Mouse (Mus musculus) liver, postnatal 0 days (tissue): ENCODE measurements around the gene Fzd1. TPM values are rescaled to one million over a fixed set of nuclear protein-coding genes. Genes with fewer than 3 reads are reported as not detected.

Experiments
- ATAC-seq: fragments of 200-750 bp; cut with Nextera tagmentation; 2 replicates; pipeline ENCODE4 v1.8.0; 2017; ENCODE audit warnings: mild to moderate bottlenecking, moderate library complexity
- DNase-seq: peaks from one replicate; pipeline ENCODE4 v3.0.0-alpha.2; 2016
- H3K27ac ChIP-seq: fragments of 300-500 bp; sonication (generic); 2 replicates; pipeline ENCODE4 v1.5.1; 2014; ENCODE audit warnings: antibody characterized with exemption, moderate library complexity, mild to moderate bottlenecking, low read depth
- H3K27me3 ChIP-seq: fragments of 300-500 bp; sonication (generic); 2 replicates; pipeline ENCODE4 v1.6.1; 2014; ENCODE audit warnings: low read length, control low read depth, mixed read lengths; ENCODE audit not compliant: insufficient read depth
- H3K36me3 ChIP-seq: fragments of 300-500 bp; sonication (generic); replicated peaks from 2 replicates; pipeline ENCODE4 v1.6.1; 2014; ENCODE audit warnings: mild to moderate bottlenecking, control low read depth, low read length, moderate library complexity, mixed read lengths; ENCODE audit not compliant: insufficient read depth
- H3K4me1 ChIP-seq: fragments of 300-500 bp; sonication (generic); 2 replicates; pipeline ENCODE4 v1.6.1; 2014; ENCODE audit warnings: antibody characterized with exemption, mild to moderate bottlenecking, control low read depth; ENCODE audit not compliant: insufficient read depth
- H3K4me2 ChIP-seq: fragments of 300-500 bp; sonication (generic); 2 replicates; pipeline ENCODE4 v1.6.1; 2014; ENCODE audit warnings: low read depth, mild to moderate bottlenecking, low read length, moderate library complexity, mixed read lengths
- H3K4me3 ChIP-seq: fragments of 300-500 bp; sonication (generic); 2 replicates; pipeline ENCODE4 v1.5.1; 2014; ENCODE audit warnings: low read depth, low read length
- H3K9ac ChIP-seq: fragments of 300-500 bp; sonication (generic); replicated peaks from 2 replicates; pipeline ENCODE4 v1.6.1; 2014; ENCODE audit warnings: mild to moderate bottlenecking, moderate library complexity
- H3K9me3 ChIP-seq: fragments of 300-500 bp; sonication (generic); 2 replicates; pipeline ENCODE4 v1.6.1; 2016; ENCODE audit warnings: mild to moderate bottlenecking, control low read depth, low read length, mixed read lengths
- CTCF ChIP-seq: sonication (generic); IDR thresholded peaks from 2 replicates; pipeline ENCODE4 v1.5.1; 2016; ENCODE audit warnings: antibody characterized with exemption, low read depth
- EP300 ChIP-seq: IDR thresholded peaks from 2 replicates; pipeline ENCODE4 v1.6.1; 2016; ENCODE audit warnings: antibody characterized with exemption, low read depth, mild to moderate bottlenecking
- WGBS: fragments of 180-500 bp; shearing (Covaris S2); extraction: QIAGEN DNeasy Blood & Tissue Kit; methylation state at CpG from one replicate; pipeline ENCODE4 v1.1.7; 2014; ENCODE audit not compliant: insufficient replicate concordance; 5-methylcytosine and 5-hydroxymethylcytosine counted together
- microRNA-seq: library from miRNA; unstranded; fragments of <30 nt; microRNA quantifications from one replicate; pipeline ENCODE4, GENCODE M21; 2016
- polyA plus RNA-seq: library from polyadenylated mRNA; unstranded; fragments of >200 nt; fragmentation: Nextera tagmentation; extraction: Ambion mirVana; gene quantifications from 2 replicates; pipeline ENCODE4 v1.2.1, GENCODE M21; 2015

Fzd1 gene
- polyA plus RNA-seq, 1 experiment from 2014 or later: 2.9 TPM

- no peaks in the 10 kb centered on the region for H3K27me3 ChIP-seq
- H3K4me3 ChIP-seq: no peak overlapping the region
- DNase-seq (peak; percentile 16), ATAC-seq (peak; percentile 92)
- no peaks in the 10 kb centered on the region for H3K36me3 ChIP-seq
- H3K4me1 ChIP-seq: no peaks in the 10 kb centered on the region
- no peak overlapping the region for H3K27ac ChIP-seq
- WGBS: 45% methylated on average over 10 of the region's 10 CpGs
- H3K9me3 ChIP-seq: no peaks in the 10 kb centered on the region
- H3K9ac ChIP-seq: no peak overlapping the region
- H3K4me2 ChIP-seq: no peak overlapping the region
- TF ChIP-seq CTCF (no peak), EP300 (no peak)
These were observed 25.3 kb downstream of the Fzd1 start for GRCm38 (mm10) chr5:4732241-4733229.

GRCm38 (mm10) chr5:4731743-4732215, 26.1 kb downstream of the Fzd1 start:
- H3K4me1 ChIP-seq: no peaks in the 10 kb centered on the region
- no peak for ATAC-seq
- H3K4me3 ChIP-seq: no peak overlapping the region
- H3K27ac ChIP-seq: no peak overlapping the region
- H3K36me3 ChIP-seq: no peaks in the 10 kb centered on the region
- TF ChIP-seq EP300: no peak
- TF ChIP-seq CTCF: no peak
- no peaks in the 10 kb centered on the region for H3K27me3 ChIP-seq
- no peak overlapping the region for H3K9ac ChIP-seq
- DNase-seq: no peak
- WGBS: 67% methylated on average over 5 of the region's 5 CpGs
- no peak overlapping the region for H3K4me2 ChIP-seq
- H3K9me3 ChIP-seq: no peaks in the 10 kb centered on the region

GRCm38 (mm10) chr5:4731064-4731463, 26.8 kb downstream of the Fzd1 start:
- H3K4me3 ChIP-seq: no peak overlapping the region
- no peak overlapping the region for H3K27ac ChIP-seq
- no peaks in the 10 kb centered on the region for H3K27me3 ChIP-seq
- WGBS: 66% methylated on average over 3 of the region's 3 CpGs
- TF ChIP-seq CTCF: no peak
- H3K36me3 ChIP-seq: no peaks in the 10 kb centered on the region
- no peak for DNase-seq
- no peak overlapping the region for H3K9ac ChIP-seq
- ATAC-seq: no peak
- H3K4me2 ChIP-seq: no peak overlapping the region
- H3K9me3 ChIP-seq: no peaks in the 10 kb centered on the region
- no peaks in the 10 kb centered on the region for H3K4me1 ChIP-seq

Small RNAs within 50 kb of the gene (microRNA-seq; reads per million reads assigned to microRNA genes)
- not detected for gene Gm44483
